Mouse (Mus musculus): ENCODE measurements around the gene Dpy30. TPM values are rescaled to one million over a fixed set of nuclear protein-coding genes. Genes with fewer than 3 reads are reported as not detected.
A peak's percentile ranks its signal among the peaks of the same experiment; 100 is the strongest.

Dpy30 gene
- polyA plus RNA-seq, 1 experiment, result 62.6 TPM

DNA sequence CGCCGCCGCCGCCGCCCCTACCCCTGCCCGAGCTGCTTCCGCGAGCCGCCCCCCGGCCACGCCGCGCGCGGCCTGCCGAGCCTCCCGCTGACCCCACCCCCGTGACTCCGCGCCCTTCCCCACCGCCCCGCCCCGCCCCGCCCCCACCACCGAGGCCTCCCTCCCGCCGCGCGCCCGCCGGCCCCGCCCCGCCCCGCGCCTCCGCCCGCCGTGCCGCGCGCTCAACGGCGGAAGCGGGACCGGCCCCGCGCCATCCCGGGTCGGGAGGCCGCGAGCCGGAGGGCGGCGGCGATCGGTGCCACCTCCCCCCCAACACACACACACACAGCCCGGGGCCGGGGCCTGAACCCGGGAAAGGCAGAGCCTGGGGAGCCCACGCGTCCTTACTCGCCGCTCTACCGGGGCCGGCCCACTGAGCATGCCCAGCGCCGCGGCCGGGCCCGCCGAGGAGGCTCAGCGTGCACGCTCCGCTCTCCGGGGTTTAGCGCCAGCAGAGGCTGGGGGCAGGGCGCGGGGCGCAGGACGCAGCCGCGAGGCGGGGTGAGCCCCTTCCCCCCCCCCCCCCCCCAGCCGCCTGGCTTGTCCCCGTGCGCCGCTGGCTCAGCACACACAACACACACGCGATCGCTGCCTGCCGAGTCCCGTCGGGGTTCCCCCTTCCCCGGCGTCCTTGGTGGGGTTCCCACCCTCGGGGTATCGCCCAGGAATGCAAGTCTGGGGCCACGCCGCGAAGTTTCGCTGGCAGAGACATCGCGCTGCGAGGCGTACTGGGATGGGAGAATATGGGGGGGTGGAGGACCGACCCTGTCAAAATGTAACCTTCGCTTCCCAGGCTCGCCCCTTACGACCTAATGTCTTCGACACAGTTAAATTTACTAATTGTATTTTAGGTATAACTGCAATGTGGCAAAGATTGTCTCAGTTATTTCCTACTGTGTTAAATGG is 28.4 kb downstream of the Dpy30 start, which contains the start of gene Memo1:
Gene Memo1 (minus strand): TSS at position 496 of the 945 bp plus-strand sequence.
- TF ChIP-seq POLR2A (IDR thresholded peaks at IDR 0.05; ENCODE audit: low read depth, low read length) (peak; percentile 53), CTCF (IDR thresholded peaks at IDR 0.05; ENCODE audit: borderline replicate concordance, insufficient read depth, low read length) (no peak)
- no peaks in the 10 kb centered on the region for H3K4me1 ChIP-seq (ENCODE audit: control insufficient read depth, insufficient read depth, low read length)
- peak within 1 kb of the TSS; percentile 99 for H3K4me3 ChIP-seq (ENCODE audit: insufficient read depth, low read length)
- peak within 1 kb of the TSS; percentile 99 for H3K27ac ChIP-seq (ENCODE audit: insufficient read depth, low read length)

- H3K4me1 ChIP-seq (ENCODE audit: control insufficient read depth, insufficient read depth, low read length), result no peaks in the 10 kb centered on the region
- no peak for TF ChIP-seq CTCF (IDR thresholded peaks at IDR 0.05; ENCODE audit: borderline replicate concordance, insufficient read depth, low read length)
- TF ChIP-seq POLR2A (IDR thresholded peaks at IDR 0.05; ENCODE audit: low read depth, low read length), result peak; percentile 83
- peak overlapping the region; percentile 99 for H3K4me3 ChIP-seq (ENCODE audit: insufficient read depth, low read length)
- peak overlapping the region; percentile 75 for H3K27ac ChIP-seq (ENCODE audit: insufficient read depth, low read length)
Measured at GRCm38 (mm10) chr17:74294426-74295025, 29.2 kb downstream of the Dpy30 start.

GRCm38 (mm10) chr17:74293687-74294425 is 29.9 kb downstream of the Dpy30 start:
- peak overlapping the region; percentile 99 for H3K4me3 ChIP-seq (ENCODE audit: insufficient read depth, low read length)
- peak overlapping the region; percentile 75 for H3K27ac ChIP-seq (ENCODE audit: insufficient read depth, low read length)

GRCm38 (mm10) chr17:74291640-74292361 is 31.9 kb downstream of the Dpy30 start:
- Histone ChIP-seq H3K4me3 (ENCODE audit: insufficient read depth, low read length) (no peak overlapping the region), H3K27ac (ENCODE audit: insufficient read depth, low read length) (no peak overlapping the region), H3K4me1 (ENCODE audit: control insufficient read depth, insufficient read depth, low read length) (peaks cover 9% of the 10 kb centered on the region)
- TF ChIP-seq CTCF (IDR thresholded peaks at IDR 0.05; ENCODE audit: borderline replicate concordance, insufficient read depth, low read length), result no peak
- no peak for TF ChIP-seq POLR2A (IDR thresholded peaks at IDR 0.05; ENCODE audit: low read depth, low read length)

More at GRCm38 (mm10) chr17:74293687-74294425, 29.9 kb downstream of the Dpy30 start:
- H3K4me1 ChIP-seq (ENCODE audit: control insufficient read depth, insufficient read depth, low read length), result peaks cover 4% of the 10 kb centered on the region; the same call in 1 of the 2 replicates
- TF ChIP-seq CTCF (IDR thresholded peaks at IDR 0.05; ENCODE audit: borderline replicate concordance, insufficient read depth, low read length), result no peak
- no peak for TF ChIP-seq POLR2A (IDR thresholded peaks at IDR 0.05; ENCODE audit: low read depth, low read length)

- TF ChIP-seq POLR2A (IDR thresholded peaks at IDR 0.05; ENCODE audit: low read depth, low read length) (no peak), CTCF (IDR thresholded peaks at IDR 0.05; ENCODE audit: borderline replicate concordance, insufficient read depth, low read length) (no peak)
- Histone ChIP-seq H3K4me3 (ENCODE audit: insufficient read depth, low read length) (no peak overlapping the region), H3K27ac (ENCODE audit: insufficient read depth, low read length) (no peak overlapping the region), H3K4me1 (ENCODE audit: control insufficient read depth, insufficient read depth, low read length) (peaks cover 9% of the 10 kb centered on the region)
Measured at GRCm38 (mm10) chr17:74290869-74291268, 32.9 kb downstream of the Dpy30 start.

DNA sequence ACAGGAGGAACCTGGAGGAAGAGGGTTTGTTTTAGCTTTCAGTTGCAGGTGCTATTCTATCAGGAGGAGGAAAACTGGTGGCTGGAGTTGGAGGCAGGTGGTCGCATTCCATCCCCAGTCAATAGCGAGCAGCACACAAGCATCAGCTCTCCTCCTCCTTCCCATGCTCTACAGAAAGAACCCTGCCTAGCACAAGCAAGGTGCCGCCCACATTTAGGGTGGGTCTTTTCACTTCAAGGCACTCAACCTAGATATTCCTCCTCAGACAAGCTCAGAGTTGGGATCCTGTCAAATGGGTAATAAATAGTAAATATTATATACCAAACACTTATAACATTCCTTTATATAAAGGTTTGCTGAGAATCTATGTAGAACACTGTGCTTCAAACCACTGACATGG is 33.5 kb downstream of the Dpy30 start:
- TF ChIP-seq POLR2A (IDR thresholded peaks at IDR 0.05; ENCODE audit: low read depth, low read length) (no peak), CTCF (IDR thresholded peaks at IDR 0.05; ENCODE audit: borderline replicate concordance, insufficient read depth, low read length) (no peak)
- H3K4me3 ChIP-seq (ENCODE audit: insufficient read depth, low read length), result no peak overlapping the region
- H3K4me1 ChIP-seq (ENCODE audit: control insufficient read depth, insufficient read depth, low read length), result peaks cover 9% of the 10 kb centered on the region
- H3K27ac ChIP-seq (ENCODE audit: insufficient read depth, low read length), result no peak overlapping the region

DNA sequence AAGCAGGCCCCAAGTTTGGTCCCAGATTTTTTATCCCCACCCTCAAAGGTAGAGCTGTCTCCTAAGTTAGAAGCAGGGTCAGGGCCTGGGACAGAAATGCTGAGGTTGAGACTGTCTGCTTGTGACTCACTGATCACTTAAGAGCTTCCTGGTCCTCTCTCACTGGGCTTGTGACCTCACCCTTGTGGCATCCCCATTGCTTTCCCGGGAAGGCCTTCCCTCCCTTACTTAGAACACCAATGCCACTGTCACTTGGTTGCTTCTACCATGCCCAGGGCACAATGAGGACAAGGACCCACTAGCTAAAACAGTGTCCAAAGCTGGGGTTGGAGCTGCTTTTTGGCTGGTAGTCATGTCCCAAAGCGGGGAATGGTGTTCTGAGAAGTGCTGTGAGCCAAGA is 35.1 kb downstream of the Dpy30 start:
- Histone ChIP-seq H3K4me3 (ENCODE audit: insufficient read depth, low read length) (no peak overlapping the region), H3K27ac (ENCODE audit: insufficient read depth, low read length) (no peak overlapping the region), H3K4me1 (ENCODE audit: control insufficient read depth, insufficient read depth, low read length) (peaks cover 9% of the 10 kb centered on the region)
- TF ChIP-seq CTCF (IDR thresholded peaks at IDR 0.05; ENCODE audit: borderline replicate concordance, insufficient read depth, low read length), result no peak
- TF ChIP-seq POLR2A (IDR thresholded peaks at IDR 0.05; ENCODE audit: low read depth, low read length), result no peak

DNA sequence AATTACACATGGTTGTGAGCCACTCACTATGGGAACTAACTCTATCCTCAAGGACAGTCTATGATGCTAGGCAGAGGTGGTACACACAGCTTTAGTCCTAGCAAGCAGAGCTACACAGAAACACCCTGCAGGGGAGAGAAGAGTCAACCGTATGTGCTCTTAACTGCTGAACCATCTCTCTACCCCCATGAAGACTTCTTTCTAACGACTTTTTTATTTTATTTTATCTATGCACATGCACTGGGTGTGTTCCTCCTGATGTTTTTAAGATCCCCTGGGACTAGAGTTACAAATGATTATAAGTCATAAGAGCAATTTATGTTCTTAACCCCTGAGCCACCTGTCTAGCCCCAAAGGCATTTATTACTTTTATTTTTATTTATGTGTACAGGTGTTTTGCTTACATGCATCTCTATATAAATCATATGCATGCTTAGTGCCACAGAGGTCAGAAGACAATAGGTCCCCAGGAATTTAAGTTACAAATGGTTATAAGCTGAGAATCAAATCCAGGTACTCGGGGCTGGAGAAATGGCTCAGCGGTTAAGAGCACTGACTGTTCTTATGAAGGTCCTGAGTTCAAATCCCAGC is 37.5 kb downstream of the Dpy30 start:
- TF ChIP-seq POLR2A (IDR thresholded peaks at IDR 0.05; ENCODE audit: low read depth, low read length) (no peak), CTCF (IDR thresholded peaks at IDR 0.05; ENCODE audit: borderline replicate concordance, insufficient read depth, low read length) (no peak)
- H3K27ac ChIP-seq (ENCODE audit: insufficient read depth, low read length), result no peak overlapping the region
- H3K4me1 ChIP-seq (ENCODE audit: control insufficient read depth, insufficient read depth, low read length), result peaks cover 13% of the 10 kb centered on the region
- no peak overlapping the region for H3K4me3 ChIP-seq (ENCODE audit: insufficient read depth, low read length)
